Comparison of ENCODE assay signal across 13 mouse cellular contexts in genomic region chr16:62807249-62807979, GRCm38 (mm10). TPM values are rescaled to one million over a fixed set of nuclear protein-coding genes. Genes with fewer than 3 reads are reported as not detected.
DNase-seq lines count a peak whose midpoint lies in the region; ATAC-seq and TF ChIP-seq lines count a peak whose summit lies in the region.
"Had no signal": no experiment of that assay in that cellular context is flagged by ENCODE, and none has a peak within 500 bp of the region (broad histone marks: within the 10 kb centered on the region; RNA-seq: fewer than 3 reads in every experiment).

No protein-coding gene starts in this region.

- H3K27me3 ChIP-seq in hindbrain, embryonic 11.5 days (ENCODE audit: control insufficient read depth, insufficient read depth, low read length), result no peaks in the 10 kb centered on the region
- H3K27me3 ChIP-seq in hindbrain, embryonic 14.5 days (ENCODE audit: control insufficient read depth, insufficient read depth, low read length), result no peaks in the 10 kb centered on the region
- no peaks in the 10 kb centered on the region for H3K27me3 ChIP-seq in G1E (ENCODE audit: insufficient read depth, low read length)

- no peak for TF ChIP-seq CTCF in G1E (IDR thresholded peaks at IDR 0.05; ENCODE audit: low read depth, low read length)

- H3K36me3 ChIP-seq in hindbrain, embryonic 11.5 days (ENCODE audit: control insufficient read depth, insufficient read depth, low read length), result no peaks in the 10 kb centered on the region
- H3K36me3 ChIP-seq in hindbrain, embryonic 14.5 days (replicated peaks; ENCODE audit: control insufficient read depth, insufficient read depth), result peaks cover 19% of the 10 kb centered on the region
- H3K36me3 ChIP-seq in G1E (replicated peaks), result peaks cover 21% of the 10 kb centered on the region

- H3K4me1 ChIP-seq in hindbrain, embryonic 11.5 days (replicated peaks; ENCODE audit: control insufficient read depth, insufficient read depth, low read length), result no peaks in the 10 kb centered on the region
- H3K4me1 ChIP-seq in hindbrain, embryonic 14.5 days (replicated peaks; ENCODE audit: control insufficient read depth, insufficient read depth, low read length), result no peaks in the 10 kb centered on the region
- peaks cover 12% of the 10 kb centered on the region for H3K4me1 ChIP-seq in G1E (ENCODE audit: insufficient read depth, low read depth, low read length)

- H3K9me3 ChIP-seq in hindbrain, embryonic 11.5 days (ENCODE audit: control insufficient read depth, low read length), result no peaks in the 10 kb centered on the region
- H3K9me3 ChIP-seq in hindbrain, embryonic 14.5 days (ENCODE audit: control insufficient read depth, low read length), result no peaks in the 10 kb centered on the region
- H3K9me3 ChIP-seq in G1E (replicated peaks), result no peaks in the 10 kb centered on the region
- H3K9me3 ChIP-seq: midbrain, embryonic 10.5 days had no signal

- H3K9ac ChIP-seq in hindbrain, embryonic 11.5 days (ENCODE audit: low read depth, low read length), result no peak overlapping the region
- H3K9ac ChIP-seq in hindbrain, embryonic 14.5 days, result no peak overlapping the region

- no peak overlapping the region for H3K27ac ChIP-seq in hindbrain, embryonic 11.5 days (ENCODE audit: low read depth, low read length)
- no peak overlapping the region for H3K27ac ChIP-seq in hindbrain, embryonic 14.5 days
- H3K27ac ChIP-seq: midbrain, embryonic 10.5 days had no signal

- DNase-seq in hindbrain, embryonic 11.5 days (ENCODE audit: low spot score), result no peak
- no peak for DNase-seq in hindbrain, embryonic 14.5 days (ENCODE audit: low spot score)
- no peak for DNase-seq in G1E (ENCODE audit: low spot score)
- peak; percentile 52 for DNase-seq in forelimb bud, embryonic 11.5 days (ENCODE audit: low read depth, low spot score)
- DNase-seq in left cerebral cortex, postnatal 36 days (ENCODE audit: low spot score in 2 of 2), result no peak
- no peak for DNase-seq in adrenal gland, adult 2 months
- no peak for DNase-seq in cerebellum, postnatal 4 days (ENCODE audit: low spot score in 2 of 2)
- DNase-seq: cerebellum, adult 11 months; right cerebral cortex, postnatal 14 days had no signal

- WGBS in hindbrain, embryonic 11.5 days, result 65% methylated on average over 8 of the region's 8 CpGs
- WGBS in hindbrain, embryonic 14.5 days, result 65% methylated on average over 8 of the region's 8 CpGs

- H3K4me2 ChIP-seq in hindbrain, embryonic 11.5 days (replicated peaks; ENCODE audit: low read depth, low read length), result no peak overlapping the region
- H3K4me2 ChIP-seq in hindbrain, embryonic 14.5 days (replicated peaks), result no peak overlapping the region

- peak; percentile 33; the same call in 1 of the 2 replicates for ATAC-seq in hindbrain, embryonic 11.5 days (ENCODE audit: low FRiP score)
- ATAC-seq in hindbrain, embryonic 14.5 days (ENCODE audit: low FRiP score), result no peak; the same call in 1 of the 2 replicates
- ATAC-seq in G1E (ENCODE audit: extremely low read depth, insufficient number of reproducible peaks, low FRiP score, poor library complexity, severe bottlenecking), result 0 out of 2 replicates have a peak, but pooled peaks have one; percentile 5
- peak; percentile 18; the same call in 1 of the 2 replicates for ATAC-seq in megakaryocyte-erythroid progenitor cell, adult 5-6 weeks (replicated peaks; ENCODE audit: low FRiP score, low TSS enrichment, poor library complexity, severe bottlenecking)

- intact Hi-C loops in left cerebral cortex, postnatal 36 days (cut with DNase I), result no loop called here

- no peak overlapping the region for H3K4me3 ChIP-seq in hindbrain, embryonic 11.5 days (ENCODE audit: low read depth, low read length)
- no peak overlapping the region for H3K4me3 ChIP-seq in hindbrain, embryonic 14.5 days (replicated peaks; ENCODE audit: low read length)
- H3K4me3 ChIP-seq in G1E (ENCODE audit: low read depth, low read length), result no peak overlapping the region
- H3K4me3 ChIP-seq: midbrain, embryonic 10.5 days had no signal

RNA-seq across cellular contexts. Expression of gene Stx19, which starts 7.1 kb away (rescaled TPM):
- polyA plus RNA-seq in hindbrain, embryonic 11.5 days (2014; fragmentation: Nextera tagmentation; extraction: Ambion mirVana), result 0.17 and 0.56 TPM in 2 replicates
- polyA plus RNA-seq in hindbrain, embryonic 14.5 days (2014; fragmentation: Nextera tagmentation; extraction: Ambion mirVana), result 0.32 and 0.33 TPM in 2 replicates
- total RNA-seq in G1E (2014; fragmentation: Nextera tagmentation), result not detected in 2 replicates
- total RNA-seq in G1E (2017), result 0.06 and 0.11 TPM in 2 replicates
- not detected in 2 replicates for polyA plus RNA-seq in G1E (2012)
- not detected in 2 replicates for total RNA-seq in megakaryocyte-erythroid progenitor cell, adult 5-6 weeks (2014; fragmentation: Nextera tagmentation)
- total RNA-seq in megakaryocyte-erythroid progenitor cell, adult 5-6 weeks (2017), result not detected in 2 replicates
- not detected for total RNA-seq in left cerebral cortex, postnatal 36 days (2021)
- total RNA-seq in adrenal gland, adult 2 months (2021), result not detected
- polyA plus RNA-seq in adrenal gland, adult 2 months (2012; rRNA removed), result not detected in 2 replicates
- total RNA-seq: ES-E14; gastrocnemius, adult 18-20 months had no signal

RNA-seq across cellular contexts. Expression of gene Nsun3, which starts 20.8 kb away (rescaled TPM):
- polyA plus RNA-seq in hindbrain, embryonic 11.5 days (2014; fragmentation: Nextera tagmentation; extraction: Ambion mirVana), result 10.0 and 10.4 TPM in 2 replicates
- 10.0 and 10.9 TPM in 2 replicates for polyA plus RNA-seq in hindbrain, embryonic 14.5 days (2014; fragmentation: Nextera tagmentation; extraction: Ambion mirVana)
- total RNA-seq in G1E (2014; fragmentation: Nextera tagmentation), result 112 and 141 TPM in 2 replicates
- 17.7 and 22.9 TPM in 2 replicates for total RNA-seq in G1E (2017)
- 1.9 and 2.0 TPM in 2 replicates for polyA plus RNA-seq in G1E (2012)
- total RNA-seq in megakaryocyte-erythroid progenitor cell, adult 5-6 weeks (2014; fragmentation: Nextera tagmentation), result 40.4 and 42.9 TPM in 2 replicates
- total RNA-seq in megakaryocyte-erythroid progenitor cell, adult 5-6 weeks (2017), result 18.2 and 33.5 TPM in 2 replicates
- total RNA-seq in left cerebral cortex, postnatal 36 days (2021), result 10 to 100 TPM; 13.9 to 14.1 TPM
- total RNA-seq in adrenal gland, adult 2 months (2021), result 10 to 100 TPM in 1 of 2 experiments, 1 to 10 TPM in 1; 8.7 to 14.2 TPM
- 3.9 and 4.3 TPM in 2 replicates for polyA plus RNA-seq in adrenal gland, adult 2 months (2012; rRNA removed)

RNA-seq across cellular contexts. Expression of gene Arl13b, which starts 39.4 kb away (rescaled TPM):
- polyA plus RNA-seq in hindbrain, embryonic 11.5 days (2014; fragmentation: Nextera tagmentation; extraction: Ambion mirVana), result 19.8 and 20.2 TPM in 2 replicates
- polyA plus RNA-seq in hindbrain, embryonic 14.5 days (2014; fragmentation: Nextera tagmentation; extraction: Ambion mirVana), result 16.0 and 17.9 TPM in 2 replicates
- total RNA-seq in G1E (2014; fragmentation: Nextera tagmentation) (21.5 and 29.4 TPM in 2 replicates), G1E (2017) (12.3 and 15.6 TPM in 2 replicates)
- polyA plus RNA-seq in G1E (2012), result 2.7 and 3.0 TPM in 2 replicates
- 7.8 and 11.3 TPM in 2 replicates for total RNA-seq in megakaryocyte-erythroid progenitor cell, adult 5-6 weeks (2014; fragmentation: Nextera tagmentation)
- 5.4 and 8.2 TPM in 2 replicates for total RNA-seq in megakaryocyte-erythroid progenitor cell, adult 5-6 weeks (2017)
- total RNA-seq in left cerebral cortex, postnatal 36 days (2021), result 10 to 100 TPM in 1 of 2 experiments, 1 to 10 TPM in 1; 10.0 to 11.9 TPM
- 10 to 100 TPM; 10.1 to 11.3 TPM for total RNA-seq in adrenal gland, adult 2 months (2021)
- 3.6 and 5.6 TPM in 2 replicates for polyA plus RNA-seq in adrenal gland, adult 2 months (2012; rRNA removed)

RNA-seq across cellular contexts. Expression of gene Pros1, which starts 46.7 kb away (rescaled TPM):
- polyA plus RNA-seq in hindbrain, embryonic 11.5 days (2014; fragmentation: Nextera tagmentation; extraction: Ambion mirVana), result 21.7 and 21.8 TPM in 2 replicates
- 12.4 and 13.1 TPM in 2 replicates for polyA plus RNA-seq in hindbrain, embryonic 14.5 days (2014; fragmentation: Nextera tagmentation; extraction: Ambion mirVana)
- total RNA-seq in G1E (2014; fragmentation: Nextera tagmentation) (13.8 and 16.9 TPM in 2 replicates), G1E (2017) (42.3 and 46.3 TPM in 2 replicates)
- polyA plus RNA-seq in G1E (2012), result 2.0 TPM in 2 replicates
- not detected in 2 replicates for total RNA-seq in megakaryocyte-erythroid progenitor cell, adult 5-6 weeks (2014; fragmentation: Nextera tagmentation)
- 0.19 and 4.8 TPM in 2 replicates for total RNA-seq in megakaryocyte-erythroid progenitor cell, adult 5-6 weeks (2017)
- 1 to 10 TPM; 8.3 to 9.6 TPM for total RNA-seq in left cerebral cortex, postnatal 36 days (2021)
- total RNA-seq in adrenal gland, adult 2 months (2021), result 10 to 100 TPM; 47.8 to 70.5 TPM
- polyA plus RNA-seq in adrenal gland, adult 2 months (2012; rRNA removed), result 6.9 and 8.9 TPM in 2 replicates
